Mouse (Mus musculus) embryo, embryonic 10.5 days (tissue): ENCODE results near the gene Dram1.

Experiments
- DNase-seq: peaks from one replicate; pipeline ENCODE4 v3.0.0-alpha.2; 2015; ENCODE audit warnings: low spot score

Gene Dram1

GRCm38 (mm10) chr10:88284343-88284990, 94.4 kb downstream of the Dram1 start:
- no peak for DNase-seq

DNA sequence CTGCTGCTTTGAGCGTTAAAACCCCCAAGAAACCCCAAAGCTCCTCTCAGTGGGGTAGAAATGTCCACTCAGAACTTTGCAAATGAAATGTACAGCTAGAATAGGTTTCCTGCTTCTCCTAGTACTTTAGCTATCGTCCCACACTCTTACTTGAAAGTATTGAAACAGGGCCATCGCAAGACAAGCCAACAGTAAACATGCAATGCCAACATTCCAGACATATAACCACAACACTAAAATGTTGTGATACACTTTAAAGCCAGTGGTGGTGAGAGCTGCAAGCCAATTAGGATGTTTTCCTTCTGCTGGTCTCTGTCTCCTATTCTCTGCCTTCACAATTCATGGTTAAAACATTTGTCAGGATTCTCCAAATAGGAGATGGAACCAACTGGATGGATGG, 97.2 kb downstream of the Dram1 start:
- DNase-seq = no peak

- DNase-seq = no peak
Observed at GRCm38 (mm10) chr10:88274045-88274444, 104.8 kb downstream of the Dram1 start.
